Mouse (Mus musculus) MEL (cell line): ENCODE results near the gene Ovol1.

Source experiments
- CHD2 ChIP-seq: IDR thresholded peaks from 2 replicates; pipeline ENCODE4 v1.6.1; 2011; ENCODE audit warnings: low read length, improper control_type of control experiment
- CTCF ChIP-seq, 3 experiments: IDR thresholded peaks in 2 of 3; conservative IDR thresholded peaks in 1 of 3; 2 replicates each; pipeline ENCODE4 v1.5.1; 2011 to 2012; ENCODE audit warnings: low read length in 3 of 3, low read depth in 2 of 3, mild to moderate bottlenecking in 2 of 3, improper control_type of control experiment in 1 of 3, inconsistent platforms in 1 of 3, mixed read lengths in 1 of 3, moderate library complexity in 1 of 3; ENCODE audit not compliant: control insufficient read depth in 1 of 3, insufficient read depth in 1 of 3, poor library complexity in 1 of 3, severe bottlenecking in 1 of 3
- E2F4 ChIP-seq: IDR thresholded peaks from 2 replicates; pipeline ENCODE4 v1.6.1; 2011; ENCODE audit warnings: low read depth, low read length, improper control_type of control experiment, borderline replicate concordance
- EP300 ChIP-seq, 2 experiments: IDR thresholded peaks; 2 replicates each; pipeline ENCODE4 v1.6.1; 2011; ENCODE audit warnings: improper control_type of control experiment in 2 of 2, low read length in 2 of 2, low read depth in 1 of 2, mild to moderate bottlenecking in 1 of 2
- ETS1 ChIP-seq: IDR thresholded peaks from 2 replicates; pipeline ENCODE4 v1.6.1; 2012; ENCODE audit warnings: low read depth, mild to moderate bottlenecking, inconsistent platforms, low read length, improper control_type of control experiment, moderate library complexity
- JUND ChIP-seq: IDR thresholded peaks from 2 replicates; pipeline ENCODE4 v1.6.1; 2011; ENCODE audit warnings: low read depth, mild to moderate bottlenecking, improper control_type of control experiment, low read length
- MAFK ChIP-seq: IDR thresholded peaks from 2 replicates; pipeline ENCODE4 v1.6.1; 2011; ENCODE audit warnings: low read depth, mild to moderate bottlenecking, low read length, improper control_type of control experiment, borderline replicate concordance
- MAZ ChIP-seq: IDR thresholded peaks from 2 replicates; pipeline ENCODE4 v1.6.1; 2012; ENCODE audit warnings: low read depth, mild to moderate bottlenecking, inconsistent platforms, low read length, improper control_type of control experiment
- NELFE ChIP-seq: IDR thresholded peaks from 2 replicates; pipeline ENCODE4 v1.6.1; 2011; ENCODE audit warnings: low read depth, low read length, improper control_type of control experiment
- POLR2A ChIP-seq, 2 experiments: IDR thresholded peaks; 2 replicates each; pipeline ENCODE4 v1.6.1; 2011 to 2012; ENCODE audit warnings: low read length in 2 of 2, mild to moderate bottlenecking in 2 of 2, control low read depth in 1 of 2, improper control_type of control experiment in 1 of 2, low read depth in 1 of 2, moderate library complexity in 1 of 2; ENCODE audit not compliant: control insufficient read depth in 1 of 2, insufficient read depth in 1 of 2, poor library complexity in 1 of 2
- USF1 ChIP-seq: IDR thresholded peaks from 2 replicates; pipeline ENCODE4 v1.6.1; 2014; ENCODE audit warnings: low read depth, mild to moderate bottlenecking, inconsistent platforms, low read length, improper control_type of control experiment, moderate library complexity
- ZC3H11A ChIP-seq: IDR thresholded peaks from 2 replicates; pipeline ENCODE4 v1.6.1; 2012; ENCODE audit warnings: low read depth, mild to moderate bottlenecking, inconsistent platforms, low read length, improper control_type of control experiment
- ZMIZ1 ChIP-seq: IDR thresholded peaks from 2 replicates; pipeline ENCODE4 v1.6.1; 2012; ENCODE audit warnings: low read depth, mild to moderate bottlenecking, inconsistent platforms, low read length, improper control_type of control experiment, moderate library complexity
- ZNF384 ChIP-seq: IDR thresholded peaks from 2 replicates; pipeline ENCODE4 v1.6.1; 2012; ENCODE audit warnings: low read depth, mild to moderate bottlenecking, inconsistent platforms, low read length, improper control_type of control experiment

DNA sequence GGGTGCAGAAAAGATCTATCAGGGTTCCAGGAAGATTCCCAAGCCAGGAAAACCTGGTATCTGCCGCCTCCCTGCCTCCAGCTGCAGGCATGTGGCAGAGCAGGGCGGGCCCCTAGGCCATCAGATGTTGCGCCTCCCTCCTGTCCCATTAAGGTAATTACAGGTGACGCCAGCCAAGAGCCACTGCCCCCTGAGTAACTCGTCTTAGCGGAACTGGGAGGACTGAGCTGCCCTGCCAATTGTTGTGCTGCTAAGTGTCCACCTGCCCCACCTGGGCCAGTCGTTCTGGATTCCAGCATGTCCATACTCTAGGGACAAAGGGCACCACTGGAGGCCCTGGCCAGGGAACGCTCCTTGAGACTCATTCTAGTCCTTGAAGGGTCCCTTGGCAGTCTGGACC lies 6.6 kb downstream of the Ovol1 start:
- TF ChIP-seq EP300 (IDR thresholded peaks at IDR 0.05; ENCODE audit: low read depth in 1 of 2, low read length in 2 of 2) (no peak), CTCF (IDR thresholded peaks at IDR 0.05 in 2 of 3, conservative IDR thresholded peaks at IDR 0.05 in 1 of 3; ENCODE audit: control insufficient read depth in 1 of 3, insufficient read depth in 1 of 3, low read depth in 2 of 3, low read length in 3 of 3, poor library complexity in 1 of 3, severe bottlenecking in 1 of 3) (no peak), CHD2 (no peak), NELFE (no peak), USF1 (no peak), POLR2A (IDR thresholded peaks at IDR 0.05; ENCODE audit: control insufficient read depth in 1 of 2, insufficient read depth in 1 of 2, low read depth in 1 of 2, low read length in 2 of 2, poor library complexity in 1 of 2) (no peak), ZMIZ1 (no peak), E2F4 (no peak), ETS1 (no peak), ZC3H11A (no peak), ZNF384 (no peak), MAFK (no peak), JUND (no peak), MAZ (no peak)
